Mouse (Mus musculus): ENCODE results near the gene Pfdn2. TPM values are rescaled to one million over a fixed set of nuclear protein-coding genes. Genes with fewer than 3 reads are reported as not detected.
A peak's percentile ranks its signal among the peaks of the same experiment; 100 is the strongest.

The Pfdn2 gene
- polyA plus RNA-seq, 1 experiment from 2014 or later, result 73.7 TPM

DNA sequence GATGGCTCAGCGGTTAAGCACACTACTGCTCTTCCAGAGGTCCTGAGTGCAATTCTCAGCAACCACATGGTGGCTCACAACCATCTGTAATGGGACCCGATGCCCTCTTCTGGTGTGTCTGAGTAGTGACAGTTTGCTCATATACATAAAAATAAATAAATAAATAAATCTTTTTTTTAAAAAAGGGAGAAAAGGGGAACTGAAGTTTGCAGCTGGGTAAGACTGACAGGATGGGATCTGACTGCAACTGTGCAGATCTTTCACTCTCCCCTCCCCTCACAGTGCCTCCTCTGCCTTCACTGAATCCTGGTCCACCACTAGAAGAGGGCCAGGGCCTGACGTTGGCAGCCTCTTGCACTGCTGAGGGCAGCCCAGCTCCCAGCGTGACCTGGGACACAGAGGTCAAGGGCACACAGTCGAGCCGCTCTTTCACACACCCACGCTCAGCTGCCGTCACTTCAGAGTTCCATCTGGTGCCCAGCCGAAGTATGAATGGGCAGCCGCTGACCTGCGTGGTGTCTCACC is 36.7 kb downstream of the Pfdn2 start:
- Histone ChIP-seq H3K4me2 (no peak overlapping the region), H3K9ac (ENCODE audit: low read depth, low read length) (no peak overlapping the region), H3K27ac (ENCODE audit: low read depth, low read length) (no peak overlapping the region), H3K36me3 (ENCODE audit: control insufficient read depth, insufficient read depth, low read length) (no peaks in the 10 kb centered on the region), H3K27me3 (replicated peaks; ENCODE audit: control insufficient read depth, insufficient read depth, low read length) (peaks cover 20% of the 10 kb centered on the region), H3K9me3 (ENCODE audit: control insufficient read depth, low read length) (no peaks in the 10 kb centered on the region), H3K4me1 (replicated peaks; ENCODE audit: control insufficient read depth, insufficient read depth, low read length) (peaks cover 11% of the 10 kb centered on the region; the same call in 1 of the 2 replicates), H3K4me3 (ENCODE audit: low read depth, low read length) (no peak overlapping the region)
- WGBS, result 77% methylated on average over 11 of the region's 11 CpGs
- ATAC-seq (replicated peaks; ENCODE audit: low FRiP score) (no peak), DNase-seq (ENCODE audit: low spot score) (no peak)

DNA sequence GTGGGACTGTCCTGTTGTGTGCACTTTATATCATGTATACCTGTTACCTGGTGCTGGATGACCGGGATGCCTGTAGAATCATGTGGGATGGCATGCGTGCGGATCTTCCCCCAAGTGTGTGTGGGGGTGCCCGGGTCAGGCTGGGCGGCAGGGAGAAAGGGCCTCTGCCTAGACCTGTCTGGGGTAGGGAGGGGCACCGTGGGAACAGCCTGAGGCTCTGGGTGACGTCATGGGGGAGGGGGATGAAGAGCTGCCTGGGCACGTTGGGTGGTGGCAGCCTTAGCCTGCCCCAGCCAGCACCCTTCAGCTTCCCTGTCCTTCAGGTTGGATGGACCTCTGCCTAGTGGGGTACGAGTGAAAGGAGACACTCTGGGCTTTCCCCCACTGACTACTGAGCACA is 38.9 kb downstream of the Pfdn2 start:
- H3K36me3 ChIP-seq (ENCODE audit: control insufficient read depth, insufficient read depth, low read length), result no peaks in the 10 kb centered on the region
- no peak overlapping the region for H3K4me2 ChIP-seq
- WGBS, result 64% methylated on average over 9 of the region's 9 CpGs
- H3K27ac ChIP-seq (ENCODE audit: low read depth, low read length), result no peak overlapping the region
- no peaks in the 10 kb centered on the region for H3K9me3 ChIP-seq (ENCODE audit: control insufficient read depth, low read length)
- H3K9ac ChIP-seq (ENCODE audit: low read depth, low read length), result no peak overlapping the region
- no peak for ATAC-seq (replicated peaks; ENCODE audit: low FRiP score)
- no peak overlapping the region for H3K4me3 ChIP-seq (ENCODE audit: low read depth, low read length)
- DNase-seq (ENCODE audit: low spot score), result no peak
- H3K27me3 ChIP-seq (replicated peaks; ENCODE audit: control insufficient read depth, insufficient read depth, low read length), result peaks cover 18% of the 10 kb centered on the region
- H3K4me1 ChIP-seq (replicated peaks; ENCODE audit: control insufficient read depth, insufficient read depth, low read length), result peaks cover 6% of the 10 kb centered on the region; the same call in 1 of the 2 replicates

DNA sequence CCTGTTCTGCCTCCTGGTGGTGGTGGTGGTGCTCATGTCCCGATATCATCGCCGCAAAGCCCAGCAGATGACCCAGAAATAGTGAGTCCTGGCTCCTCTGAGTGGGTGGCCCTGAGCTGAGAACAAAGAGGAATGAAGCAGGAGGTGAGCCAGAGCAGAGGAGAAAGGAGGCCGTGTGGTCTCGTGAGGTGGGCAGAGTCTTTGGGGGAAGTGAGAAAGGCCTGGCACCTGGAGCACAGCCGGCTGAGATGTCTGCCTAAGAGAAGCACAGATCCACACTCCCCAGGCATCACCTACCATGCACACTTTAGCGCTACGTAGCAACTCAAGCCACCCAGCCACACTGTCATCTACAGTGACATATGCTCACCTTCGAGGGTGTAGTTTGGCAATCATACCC is 39.7 kb downstream of the Pfdn2 start:
- DNase-seq (ENCODE audit: low spot score) (no peak), ATAC-seq (replicated peaks; ENCODE audit: low FRiP score) (no peak)
- Histone ChIP-seq H3K4me1 (replicated peaks; ENCODE audit: control insufficient read depth, insufficient read depth, low read length) (no peaks in the 10 kb centered on the region; the same call in none of the 2 replicates), H3K27me3 (replicated peaks; ENCODE audit: control insufficient read depth, insufficient read depth, low read length) (peaks cover 11% of the 10 kb centered on the region), H3K9ac (ENCODE audit: low read depth, low read length) (no peak overlapping the region), H3K36me3 (ENCODE audit: control insufficient read depth, insufficient read depth, low read length) (no peaks in the 10 kb centered on the region), H3K27ac (ENCODE audit: low read depth, low read length) (no peak overlapping the region), H3K4me2 (no peak overlapping the region), H3K4me3 (ENCODE audit: low read depth, low read length) (no peak overlapping the region), H3K9me3 (ENCODE audit: control insufficient read depth, low read length) (no peaks in the 10 kb centered on the region)
- 60% methylated on average over 9 of the region's 9 CpGs for WGBS

DNA sequence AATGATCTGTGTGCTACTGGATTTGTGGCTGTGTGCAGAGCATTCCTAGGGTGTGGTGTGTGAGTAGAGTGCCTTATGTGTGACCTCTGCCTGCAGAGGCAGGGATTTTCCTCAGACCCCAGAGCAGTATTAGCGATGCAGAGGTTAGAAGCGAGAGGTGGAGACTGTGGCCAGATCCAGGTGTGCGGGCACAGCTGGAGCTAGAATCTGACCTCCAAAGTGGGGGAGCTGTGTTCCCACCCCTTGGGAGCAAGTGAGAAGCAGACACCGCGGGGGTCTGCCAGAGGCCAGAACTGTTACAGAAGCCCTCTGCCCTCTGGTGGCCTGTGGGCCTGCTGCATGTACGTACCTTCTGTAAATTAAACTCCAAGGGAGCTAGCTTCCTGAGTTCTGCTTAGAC is 41.6 kb downstream of the Pfdn2 start:
- ATAC-seq (replicated peaks; ENCODE audit: low FRiP score) (no peak), DNase-seq (ENCODE audit: low spot score) (no peak)
- no peak overlapping the region for H3K4me3 ChIP-seq (ENCODE audit: low read depth, low read length)
- no peak overlapping the region for H3K9ac ChIP-seq (ENCODE audit: low read depth, low read length)
- H3K4me2 ChIP-seq, result no peak overlapping the region
- H3K36me3 ChIP-seq (ENCODE audit: control insufficient read depth, insufficient read depth, low read length), result no peaks in the 10 kb centered on the region
- 0 out of 2 replicates have a peak, but pooled peaks cover 3% of the 10 kb centered on the region for H3K27me3 ChIP-seq (replicated peaks; ENCODE audit: control insufficient read depth, insufficient read depth, low read length)
- no peaks in the 10 kb centered on the region; the same call in none of the 2 replicates for H3K4me1 ChIP-seq (replicated peaks; ENCODE audit: control insufficient read depth, insufficient read depth, low read length)
- WGBS, result 28% methylated on average over 6 of the region's 6 CpGs
- H3K27ac ChIP-seq (ENCODE audit: low read depth, low read length), result no peak overlapping the region
- H3K9me3 ChIP-seq (ENCODE audit: control insufficient read depth, low read length), result no peaks in the 10 kb centered on the region

DNA sequence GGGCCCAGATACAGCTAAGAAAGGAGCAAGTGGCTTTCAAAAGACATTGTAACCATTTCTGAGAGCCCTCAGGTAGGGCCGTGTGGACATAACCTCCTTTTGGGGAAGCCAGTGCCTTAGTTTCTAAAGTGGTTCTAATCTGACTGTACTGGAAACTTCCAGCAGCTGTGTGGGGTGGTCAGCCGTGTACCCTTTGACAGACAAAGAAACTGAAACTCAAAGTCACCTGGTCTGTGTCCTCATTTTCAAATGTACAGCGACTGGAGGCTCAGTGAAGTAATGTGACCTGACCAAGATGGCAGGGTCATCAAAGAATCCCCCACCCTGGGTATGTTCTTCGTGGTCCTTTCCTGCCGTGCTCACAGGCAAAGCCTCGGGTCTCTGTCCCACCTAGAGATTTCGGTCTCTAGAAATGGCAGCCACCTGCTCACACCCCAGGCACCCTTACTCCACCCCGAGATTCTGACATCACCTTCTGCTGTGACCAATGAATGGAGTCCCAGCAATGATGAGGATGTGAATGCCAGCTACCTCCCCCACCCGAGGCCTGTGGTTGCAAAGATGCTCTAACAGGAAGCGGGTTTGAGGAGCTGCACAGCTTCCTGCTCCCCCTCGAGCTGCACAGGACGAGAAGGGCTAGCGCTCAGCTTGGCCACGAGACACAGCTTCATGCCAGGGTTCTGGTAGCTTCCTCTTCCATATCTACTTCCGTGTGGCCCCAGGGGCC is 43.1 kb downstream of the Pfdn2 start, which contains the start of gene Arhgap30:
TSS of gene Arhgap30 (plus strand) at position 579 of the 727 bp plus-strand sequence.
- ATAC-seq (replicated peaks; ENCODE audit: low FRiP score), result peak; percentile 55
- no peaks in the 10 kb centered on the region; the same call in none of the 2 replicates for H3K4me1 ChIP-seq (replicated peaks; ENCODE audit: control insufficient read depth, insufficient read depth, low read length)
- peak within 1 kb of the TSS; percentile 61 for H3K4me2 ChIP-seq
- H3K4me3 ChIP-seq (ENCODE audit: low read depth, low read length), result peak within 1 kb of the TSS; percentile 35
- H3K27ac ChIP-seq (ENCODE audit: low read depth, low read length), result no peak within 1 kb of the TSS
- H3K27me3 ChIP-seq (replicated peaks; ENCODE audit: control insufficient read depth, insufficient read depth, low read length), result no peaks in the 10 kb centered on the region
- peak within 1 kb of the TSS; percentile 43 for H3K9ac ChIP-seq (ENCODE audit: low read depth, low read length)
- no peaks in the 10 kb centered on the region for H3K36me3 ChIP-seq (ENCODE audit: control insufficient read depth, insufficient read depth, low read length)
- WGBS, result 49% methylated on average over 15 of the region's 15 CpGs
- DNase-seq (ENCODE audit: low spot score), result no peak
- H3K9me3 ChIP-seq (ENCODE audit: control insufficient read depth, low read length), result no peaks in the 10 kb centered on the region

DNA sequence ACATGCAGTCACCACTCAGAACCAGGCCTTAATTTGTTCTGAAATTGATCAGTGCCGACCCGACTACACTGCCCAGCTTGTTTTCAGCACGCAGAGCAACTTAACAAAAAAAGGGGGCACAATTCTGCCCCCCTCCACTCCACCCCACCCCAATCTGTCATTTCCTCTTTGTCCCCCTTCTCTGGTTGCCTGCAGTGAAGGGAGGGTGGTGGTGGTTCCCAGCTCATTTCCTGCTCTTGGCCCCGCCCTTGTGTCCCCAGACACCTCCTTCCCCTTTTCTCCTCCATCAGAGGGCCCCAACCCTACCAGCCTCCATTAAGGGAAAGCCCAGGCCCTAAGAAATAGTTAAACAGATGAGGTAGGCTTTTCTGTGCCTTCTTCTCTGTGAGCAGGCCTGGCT is 44.6 kb downstream of the Pfdn2 start:
- Histone ChIP-seq H3K4me1 (replicated peaks; ENCODE audit: control insufficient read depth, insufficient read depth, low read length) (no peaks in the 10 kb centered on the region; the same call in none of the 2 replicates), H3K27ac (ENCODE audit: low read depth, low read length) (no peak overlapping the region), H3K36me3 (ENCODE audit: control insufficient read depth, insufficient read depth, low read length) (no peaks in the 10 kb centered on the region), H3K9ac (ENCODE audit: low read depth, low read length) (no peak overlapping the region; the same call in 1 of the 2 replicates), H3K27me3 (replicated peaks; ENCODE audit: control insufficient read depth, insufficient read depth, low read length) (no peaks in the 10 kb centered on the region), H3K4me3 (ENCODE audit: low read depth, low read length) (peak overlapping the region; percentile 35), H3K4me2 (peak overlapping the region; percentile 61), H3K9me3 (ENCODE audit: control insufficient read depth, low read length) (no peaks in the 10 kb centered on the region)
- WGBS, result 46% methylated on average over 4 of the region's 4 CpGs
- DNase-seq (ENCODE audit: low spot score) (no peak), ATAC-seq (replicated peaks; ENCODE audit: low FRiP score) (peak; percentile 46; the same call in 1 of the 2 replicates)

DNA sequence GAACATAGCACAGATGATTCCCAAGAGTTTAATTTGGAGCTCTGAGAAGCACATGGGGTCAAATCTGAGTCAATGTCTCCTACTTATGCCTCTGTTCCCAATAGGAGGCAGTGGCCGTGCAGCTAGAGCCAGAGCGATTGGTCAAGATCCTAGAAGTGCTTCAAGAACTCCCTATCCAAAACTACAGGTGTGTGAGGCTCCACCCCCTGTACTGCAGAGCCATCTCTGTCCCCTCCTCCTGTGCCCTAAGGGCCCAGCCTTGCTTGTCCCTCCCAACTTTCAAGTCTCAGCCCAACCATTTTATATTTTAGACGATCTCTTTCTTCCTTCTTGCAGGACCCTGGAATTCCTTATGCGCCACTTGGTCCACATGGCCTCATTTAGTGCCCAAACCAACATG is 56.4 kb downstream of the Pfdn2 start:
- WGBS, result 75% methylated on average over 4 of the region's 4 CpGs
- Histone ChIP-seq H3K36me3 (ENCODE audit: control insufficient read depth, insufficient read depth, low read length) (no peaks in the 10 kb centered on the region), H3K9ac (ENCODE audit: low read depth, low read length) (no peak overlapping the region), H3K27me3 (replicated peaks; ENCODE audit: control insufficient read depth, insufficient read depth, low read length) (no peaks in the 10 kb centered on the region), H3K27ac (ENCODE audit: low read depth, low read length) (no peak overlapping the region), H3K4me2 (no peak overlapping the region), H3K9me3 (ENCODE audit: control insufficient read depth, low read length) (no peaks in the 10 kb centered on the region), H3K4me3 (ENCODE audit: low read depth, low read length) (no peak overlapping the region), H3K4me1 (replicated peaks; ENCODE audit: control insufficient read depth, insufficient read depth, low read length) (no peaks in the 10 kb centered on the region)
- ATAC-seq (replicated peaks; ENCODE audit: low FRiP score), result no peak
- DNase-seq (ENCODE audit: low spot score), result no peak

DNA sequence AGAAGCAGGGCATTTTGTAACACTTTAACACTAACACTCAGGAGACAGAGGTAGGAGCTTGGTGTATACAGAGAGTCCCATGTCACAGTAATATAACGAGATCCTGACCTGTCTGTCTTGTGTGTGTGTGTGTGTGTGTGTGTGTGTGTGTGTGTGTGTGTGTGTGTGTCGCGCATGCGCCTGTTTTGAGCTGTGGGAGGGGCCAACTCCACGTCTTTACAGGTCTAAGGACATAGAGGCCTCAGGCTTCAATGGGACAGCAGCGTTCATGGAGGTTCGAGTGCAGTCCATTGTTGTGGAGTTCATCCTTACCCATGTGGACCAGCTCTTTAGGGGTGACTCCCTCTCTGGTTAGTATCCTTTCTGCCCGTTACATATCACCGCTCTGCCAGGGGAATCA is 57.5 kb downstream of the Pfdn2 start:
- H3K9ac ChIP-seq (ENCODE audit: low read depth, low read length), result no peak overlapping the region
- H3K4me2 ChIP-seq, result no peak overlapping the region
- ATAC-seq (replicated peaks; ENCODE audit: low FRiP score), result no peak
- H3K4me3 ChIP-seq (ENCODE audit: low read depth, low read length), result no peak overlapping the region
- H3K27ac ChIP-seq (ENCODE audit: low read depth, low read length), result no peak overlapping the region
- WGBS, result 82% methylated on average over 7 of the region's 9 CpGs
- no peak for DNase-seq (ENCODE audit: low spot score)
- H3K9me3 ChIP-seq (ENCODE audit: control insufficient read depth, low read length), result no peaks in the 10 kb centered on the region
- H3K4me1 ChIP-seq (replicated peaks; ENCODE audit: control insufficient read depth, insufficient read depth, low read length), result no peaks in the 10 kb centered on the region
- no peaks in the 10 kb centered on the region for H3K36me3 ChIP-seq (ENCODE audit: control insufficient read depth, insufficient read depth, low read length)
- no peaks in the 10 kb centered on the region for H3K27me3 ChIP-seq (replicated peaks; ENCODE audit: control insufficient read depth, insufficient read depth, low read length)

DNA sequence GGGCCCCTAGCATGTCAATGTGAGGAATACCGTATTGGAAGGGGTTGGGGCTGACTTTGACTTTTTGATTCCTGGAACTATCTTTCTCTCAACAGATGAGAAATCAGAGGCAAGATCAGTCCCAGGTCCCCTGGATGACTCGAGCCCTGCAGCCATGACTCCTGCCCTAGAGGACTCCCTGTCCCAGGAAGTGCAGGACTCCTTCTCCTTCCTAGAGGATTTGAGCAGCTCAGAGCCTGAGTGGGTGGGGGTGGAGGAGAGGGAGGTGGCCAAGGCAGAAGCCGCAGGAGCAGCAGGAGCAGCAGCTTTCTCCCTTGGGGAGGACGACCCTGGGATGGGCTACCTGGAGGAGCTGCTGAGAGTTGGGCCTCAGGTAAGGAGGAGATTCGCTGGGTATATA is 61.8 kb downstream of the Pfdn2 start:
- H3K4me1 ChIP-seq (replicated peaks; ENCODE audit: control insufficient read depth, insufficient read depth, low read length), result no peaks in the 10 kb centered on the region
- WGBS, result 81% methylated on average over 5 of the region's 5 CpGs
- H3K9ac ChIP-seq (ENCODE audit: low read depth, low read length), result no peak overlapping the region
- DNase-seq (ENCODE audit: low spot score), result no peak
- H3K27ac ChIP-seq (ENCODE audit: low read depth, low read length), result no peak overlapping the region
- ATAC-seq (replicated peaks; ENCODE audit: low FRiP score), result no peak
- no peaks in the 10 kb centered on the region for H3K27me3 ChIP-seq (replicated peaks; ENCODE audit: control insufficient read depth, insufficient read depth, low read length)
- no peaks in the 10 kb centered on the region for H3K36me3 ChIP-seq (ENCODE audit: control insufficient read depth, insufficient read depth, low read length)
- no peak overlapping the region for H3K4me2 ChIP-seq
- no peaks in the 10 kb centered on the region for H3K9me3 ChIP-seq (ENCODE audit: control insufficient read depth, low read length)
- no peak overlapping the region for H3K4me3 ChIP-seq (ENCODE audit: low read depth, low read length)
